Mouse (Mus musculus): Measurements from ENCODE around the gene Coro1c.

Coro1c gene

GRCm38 (mm10) chr5:113908592-113909441 lies at the start of gene Coro1c:
TSS of gene Coro1c (minus strand) at chr5:113908758.
- peak; percentile 99 for DNase-seq (ENCODE audit: low spot score)

- DNase-seq (ENCODE audit: low spot score): peak; percentile 87
Measured at GRCm38 (mm10) chr5:113956510-113956909, 48.0 kb upstream of the Coro1c start.

DNA sequence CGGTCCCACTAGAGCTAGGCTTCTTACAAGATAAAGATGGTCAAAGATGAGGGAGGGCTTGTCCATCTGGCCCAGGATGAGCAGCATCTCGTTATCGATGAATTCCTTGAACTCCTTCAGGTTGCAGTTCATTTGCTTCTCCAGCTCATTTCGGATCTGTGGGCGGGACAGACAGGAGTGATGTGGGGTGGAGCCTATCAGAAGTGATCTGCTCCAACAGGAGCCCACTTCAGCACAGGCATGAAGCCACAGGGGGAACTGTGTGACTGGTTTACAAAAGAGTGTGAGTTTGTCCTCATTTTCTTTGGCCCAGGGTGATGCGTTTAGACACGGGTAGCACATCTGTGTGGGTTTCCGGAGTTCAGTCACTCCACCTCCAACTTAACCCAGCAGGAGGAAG lies 47.1 kb upstream of the Coro1c start:
- DNase-seq (ENCODE audit: low spot score): no peak

GRCm38 (mm10) chr5:113955281-113955680 lies 46.7 kb upstream of the Coro1c start:
- DNase-seq (ENCODE audit: low spot score): no peak

DNA sequence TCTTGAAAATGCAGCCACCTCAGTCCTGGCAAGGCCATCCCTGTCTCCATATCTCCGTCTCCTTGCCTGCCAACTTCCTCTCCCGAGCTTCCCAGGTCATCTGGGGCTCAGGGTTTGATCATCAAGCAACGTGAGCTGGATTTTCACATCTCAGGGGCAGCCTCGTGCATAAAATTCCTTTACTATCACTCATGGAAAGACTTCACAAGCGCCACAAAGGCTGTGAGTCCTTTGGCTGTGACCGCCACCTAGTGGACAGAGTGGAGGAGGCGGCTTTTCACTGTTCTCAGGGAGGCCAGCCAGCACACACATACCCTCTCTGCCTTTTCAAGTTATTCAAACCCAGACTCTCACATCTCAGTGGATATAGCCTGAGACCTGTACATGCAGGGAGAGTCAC lies 45.9 kb upstream of the Coro1c start:
- DNase-seq (ENCODE audit: low spot score): peak; percentile 86

DNA sequence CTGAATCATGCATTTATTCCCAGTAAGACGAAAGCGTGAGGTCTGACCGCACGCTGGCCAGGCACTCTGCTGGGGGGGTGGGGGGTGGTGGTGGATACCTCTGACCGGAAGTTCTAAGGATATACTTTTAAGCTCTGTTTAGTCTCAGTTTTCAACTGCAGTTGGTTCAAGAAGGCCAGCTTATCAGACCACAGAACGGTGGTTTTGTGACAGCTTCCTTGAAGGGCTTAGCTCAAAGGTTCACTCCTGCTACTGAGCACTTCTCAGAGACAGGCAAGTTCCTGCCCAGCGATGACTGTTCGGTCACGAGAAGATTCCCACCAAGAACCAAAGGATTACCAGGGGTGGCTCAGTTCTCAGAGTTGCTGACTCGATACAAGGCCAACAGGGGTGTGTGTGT lies 44.0 kb upstream of the Coro1c start:
- DNase-seq (ENCODE audit: low spot score): no peak

GRCm38 (mm10) chr5:113951693-113952071 lies 43.1 kb upstream of the Coro1c start:
- DNase-seq (ENCODE audit: low spot score): no peak

DNA sequence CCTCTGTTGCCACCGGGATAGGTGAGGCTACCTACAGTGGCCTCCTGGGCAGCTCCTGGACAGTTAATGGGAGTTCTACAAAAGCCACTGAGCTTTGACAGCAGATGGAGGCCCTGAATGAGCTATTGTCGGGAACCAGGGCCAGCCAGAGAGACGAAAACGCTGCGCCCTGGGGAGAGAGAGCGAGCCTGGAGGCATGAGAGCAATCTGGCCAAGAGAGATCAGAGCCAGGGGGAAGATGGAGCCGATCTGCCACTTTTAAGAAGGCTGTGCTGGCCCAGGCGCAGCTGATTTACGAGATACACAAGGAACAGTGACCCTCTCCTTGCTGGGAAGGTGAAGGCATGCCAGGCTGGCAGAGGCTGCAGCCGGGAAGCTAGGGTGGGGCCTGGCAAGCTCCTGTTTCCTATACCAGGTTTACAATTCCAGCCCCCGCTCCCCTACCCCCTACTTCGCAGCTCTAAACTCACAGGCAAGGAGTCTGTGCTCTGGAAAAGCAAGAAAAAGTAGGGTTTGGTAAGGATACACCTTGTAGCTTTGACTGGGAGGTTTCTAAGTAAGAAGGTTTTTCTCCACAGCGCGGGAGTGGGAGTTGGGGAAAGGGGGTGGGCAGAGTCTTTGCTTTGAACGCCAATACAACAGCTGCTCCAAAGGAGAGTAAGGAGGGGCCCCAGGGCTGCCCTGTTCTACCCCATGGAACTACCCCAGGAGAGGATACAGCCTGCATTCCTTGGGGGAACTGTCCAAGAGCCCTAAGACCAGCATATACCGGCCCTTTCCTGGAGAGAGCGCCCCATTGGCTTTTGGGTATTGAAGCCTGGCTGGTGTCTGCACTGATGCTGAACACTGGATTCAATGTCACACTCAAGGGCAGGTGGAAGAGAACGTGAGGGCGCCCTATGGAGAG lies 42.5 kb upstream of the Coro1c start:
- no peak for DNase-seq (ENCODE audit: low spot score)

DNA sequence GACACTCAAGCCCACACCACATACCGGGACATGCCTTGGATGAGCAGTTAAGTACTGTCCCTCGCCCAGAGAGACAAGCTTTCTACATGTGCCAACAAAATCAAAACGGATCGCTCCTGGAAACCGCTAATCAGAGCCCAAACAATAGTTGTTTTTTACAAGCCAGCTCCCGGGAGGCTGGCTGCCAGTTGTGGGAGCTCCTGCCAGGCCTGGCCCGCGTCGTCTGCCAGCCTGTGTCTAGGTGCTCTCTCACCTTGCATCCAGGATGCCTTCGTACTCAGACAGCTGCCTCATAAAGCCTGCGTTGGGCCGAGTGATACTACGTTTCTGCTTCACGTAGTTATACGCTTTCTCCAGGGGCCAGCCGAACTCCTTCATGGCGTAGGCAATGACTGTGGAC lies 41.6 kb upstream of the Coro1c start:
- DNase-seq (ENCODE audit: low spot score): no peak

- DNase-seq (ENCODE audit: low spot score): no peak
Measured at GRCm38 (mm10) chr5:113947280-113947679, 38.7 kb upstream of the Coro1c start.

DNA sequence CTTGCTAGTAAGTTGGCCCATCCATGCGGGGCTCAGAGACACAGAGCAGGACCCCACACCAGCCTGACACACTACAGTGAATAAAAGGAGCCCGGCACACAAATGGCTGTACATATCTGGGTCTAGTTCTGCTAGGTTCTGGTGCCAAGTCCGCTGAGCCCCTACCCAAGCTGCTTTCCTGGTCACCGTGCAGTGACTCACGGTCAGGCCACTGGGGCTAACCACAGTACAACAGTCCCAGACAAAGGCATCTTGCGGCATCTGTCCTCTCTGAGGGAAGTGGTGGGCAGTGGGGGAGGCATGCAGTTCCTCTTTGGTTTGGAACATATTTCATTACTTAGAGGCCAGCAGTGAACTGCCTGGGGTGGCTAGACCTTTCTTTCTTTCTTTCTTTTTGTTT lies 36.6 kb upstream of the Coro1c start:
- DNase-seq (ENCODE audit: low spot score): peak; percentile 57

GRCm38 (mm10) chr5:113943328-113943727 lies 34.8 kb upstream of the Coro1c start:
- no peak for DNase-seq (ENCODE audit: low spot score)

DNA sequence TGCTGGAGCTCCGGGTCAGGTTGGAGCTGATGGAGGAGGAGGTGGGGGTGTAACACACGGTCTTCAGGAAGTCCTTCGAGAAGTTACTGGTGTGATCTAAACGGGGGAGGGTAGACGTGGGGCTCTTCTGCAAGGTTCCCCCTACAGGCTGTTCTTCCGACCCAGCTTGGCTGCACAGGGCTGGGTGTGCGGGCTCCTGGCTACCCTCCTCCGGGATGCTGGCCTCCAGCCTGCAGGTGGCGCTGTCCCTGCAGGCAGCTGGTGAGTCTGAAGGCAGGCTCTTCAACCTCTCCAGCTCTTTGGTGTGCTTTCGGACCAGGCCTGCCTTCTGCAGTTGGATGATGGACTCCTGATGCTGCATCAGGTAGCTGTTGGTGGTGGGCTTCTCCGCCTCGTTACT lies 34.0 kb upstream of the Coro1c start:
- no peak for DNase-seq (ENCODE audit: low spot score)

DNA sequence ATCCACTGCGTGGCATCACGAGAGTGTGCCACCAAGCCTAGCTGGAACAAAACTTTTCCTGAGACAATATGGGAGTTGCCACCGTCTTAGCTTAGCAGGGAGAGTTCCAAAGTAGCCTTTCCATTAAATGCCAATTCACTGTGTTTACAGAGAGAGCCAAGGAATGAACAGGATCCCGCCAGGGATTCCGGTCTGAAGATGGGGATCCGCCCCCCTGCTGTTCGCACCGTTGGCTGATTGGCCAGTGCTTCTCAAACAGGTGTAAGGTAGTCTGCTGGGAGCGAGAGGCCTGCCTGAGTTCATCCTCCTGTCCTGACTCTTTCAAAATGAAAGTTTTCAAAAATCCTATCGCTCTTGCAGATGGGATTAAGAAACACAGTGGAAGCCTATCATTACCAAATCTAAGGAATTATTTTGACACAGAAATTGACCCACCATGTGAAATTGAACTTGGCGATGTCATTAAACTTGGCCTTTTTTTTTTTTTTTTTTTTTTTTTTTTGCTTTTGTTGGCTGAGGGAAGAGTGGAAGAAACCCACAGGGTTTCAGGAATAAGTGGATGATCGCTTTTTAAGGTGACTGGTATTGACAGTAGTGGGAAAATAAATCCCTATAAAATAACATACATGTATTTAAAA lies 30.8 kb upstream of the Coro1c start:
- DNase-seq (ENCODE audit: low spot score): no peak

GRCm38 (mm10) chr5:113937650-113938049 lies 29.1 kb upstream of the Coro1c start:
- DNase-seq (ENCODE audit: low spot score): no peak

DNA sequence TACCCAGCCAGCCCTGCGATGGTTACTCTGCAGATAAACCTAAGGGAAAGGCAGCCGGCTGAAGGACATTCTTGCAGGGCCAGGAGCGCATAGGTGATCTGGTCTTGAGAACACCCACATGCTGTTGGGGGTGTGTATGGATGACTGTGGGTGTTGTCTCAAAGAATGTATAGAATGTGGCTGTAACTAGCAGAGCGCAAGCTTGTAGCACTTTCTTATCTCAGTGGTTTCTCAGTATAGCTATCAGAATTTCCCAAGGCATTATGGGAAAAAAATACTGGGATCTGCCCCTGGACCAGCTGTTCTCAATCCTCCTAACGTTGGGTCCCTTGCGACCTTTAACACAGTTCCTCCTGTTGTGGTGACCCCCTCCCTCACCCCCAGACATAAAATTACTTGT lies 25.3 kb upstream of the Coro1c start:
- no peak for DNase-seq (ENCODE audit: low spot score)

- DNase-seq (ENCODE audit: low spot score): no peak
Measured at GRCm38 (mm10) chr5:113933480-113933879, 24.9 kb upstream of the Coro1c start.

GRCm38 (mm10) chr5:113932310-113932709 lies 23.8 kb upstream of the Coro1c start:
- DNase-seq (ENCODE audit: low spot score): no peak

DNA sequence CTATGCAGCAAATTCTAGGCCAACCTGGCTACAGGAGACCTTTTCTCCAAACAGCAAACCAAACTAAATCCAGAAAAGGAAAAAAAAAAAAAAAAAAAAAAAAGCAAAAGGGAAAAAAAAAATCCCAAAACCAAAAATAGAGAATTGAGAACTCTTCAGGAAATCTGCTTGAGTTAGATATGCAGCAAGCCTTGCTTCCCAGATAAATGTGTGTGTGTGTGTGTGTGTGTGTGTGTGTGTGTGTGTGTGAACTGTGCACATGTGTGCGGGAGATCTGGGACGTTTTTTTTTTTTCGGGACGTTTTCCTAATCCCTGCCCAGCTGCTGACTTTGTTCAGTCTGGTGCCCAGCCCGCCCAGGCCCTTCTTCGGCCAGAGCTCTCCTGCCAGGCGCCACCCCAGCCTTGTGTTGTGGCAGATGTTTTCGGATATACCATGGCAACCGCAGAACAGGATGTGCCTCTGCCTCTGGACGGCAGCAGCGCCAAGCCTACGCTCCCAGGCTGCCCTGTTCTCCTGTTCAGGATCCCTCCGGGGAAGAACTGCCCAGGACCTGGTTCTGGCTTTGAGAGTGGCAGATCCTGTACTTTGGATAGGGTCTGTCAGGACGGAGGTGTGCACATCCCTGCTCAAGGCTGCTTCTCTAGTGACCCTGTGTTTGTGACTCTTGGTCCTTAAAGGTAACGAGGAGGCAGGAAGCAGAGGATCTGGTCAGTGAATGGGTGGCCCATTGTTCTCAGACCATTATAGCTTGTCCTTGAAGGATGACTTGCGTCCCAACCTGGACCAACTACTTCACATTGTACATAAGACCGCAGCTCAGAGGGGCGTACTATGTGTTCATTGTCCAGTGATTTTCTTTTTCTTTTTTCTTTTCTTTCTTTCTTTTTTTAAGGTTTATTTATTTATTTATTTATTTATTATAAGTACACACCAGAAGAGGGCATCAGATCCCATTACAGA lies 22.4 kb upstream of the Coro1c start:
- peak; percentile 90 for DNase-seq (ENCODE audit: low spot score)

- DNase-seq (ENCODE audit: low spot score): peak; percentile 35
Measured at GRCm38 (mm10) chr5:113929950-113930647, 21.5 kb upstream of the Coro1c start.

GRCm38 (mm10) chr5:113929526-113929925 lies 21.0 kb upstream of the Coro1c start:
- no peak for DNase-seq (ENCODE audit: low spot score)
